Mouse (Mus musculus) cerebellum, adult 9-10 months (tissue): ENCODE measurements around the gene Psap.

Experiments
- DNase-seq: peaks from one replicate; pipeline ENCODE4 v3.0.0; 2022

The Psap gene

GRCm38 (mm10) chr10:60350077-60350804 lies 72.8 kb downstream of the Psap start:
- DNase-seq: no peak

GRCm38 (mm10) chr10:60350805-60351167 lies 73.4 kb downstream of the Psap start:
- DNase-seq: peak; percentile 19

GRCm38 (mm10) chr10:60351248-60351647 lies 73.8 kb downstream of the Psap start:
- DNase-seq: no peak

GRCm38 (mm10) chr10:60351761-60352455 lies 74.5 kb downstream of the Psap start:
- DNase-seq: no peak
